Comparison of ENCODE assay signal across 8 mouse cellular contexts in the genomic region with DNA sequence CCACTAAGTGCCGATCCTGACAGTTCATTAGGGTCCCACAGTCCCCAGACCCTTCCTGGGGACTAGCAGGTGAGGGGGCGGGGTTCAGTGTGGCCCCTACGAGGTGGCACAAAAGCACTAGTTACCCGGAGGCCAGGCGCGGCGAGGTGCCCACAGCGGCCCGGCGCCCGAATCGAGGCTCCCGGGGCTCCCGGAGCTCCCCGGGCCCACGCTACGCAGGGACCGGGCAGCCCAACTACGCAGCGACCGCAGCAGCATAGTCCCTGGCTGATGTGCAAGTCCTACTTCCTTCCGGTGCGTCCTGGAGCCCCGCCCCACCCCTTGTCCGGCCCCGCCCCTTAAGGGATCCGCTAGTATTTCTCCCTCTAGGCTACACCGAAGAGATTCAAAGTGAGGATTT. TPM values are rescaled to one million over a fixed set of nuclear protein-coding genes. Genes with fewer than 3 reads are reported as not detected.
A peak's percentile ranks its signal among the peaks of the same experiment; 100 is the strongest.
DNase-seq lines count a peak whose midpoint lies in the region; ATAC-seq lines count a peak whose summit lies in the region.

A gene (minus strand): TSS at position 283 of the 400 bp plus-strand sequence.

- peak; percentile 89 for ATAC-seq in intestine, embryonic 15.5 days

- peaks cover 12% of the 10 kb centered on the region for H3K4me1 ChIP-seq in intestine, embryonic 15.5 days (replicated peaks)

- peak within 1 kb of the TSS; percentile 84 for H3K4me2 ChIP-seq in intestine, embryonic 15.5 days (replicated peaks)

- no peaks in the 10 kb centered on the region for H3K27me3 ChIP-seq in intestine, embryonic 15.5 days (replicated peaks)

- peak; percentile 67 for DNase-seq in adrenal gland, adult 8-10 months
- DNase-seq in embryo, embryonic 11.5 days (ENCODE audit: low read depth, low spot score): peak; percentile 51
- peak; percentile 59 to 60 for DNase-seq in gastrocnemius, postnatal 36 days
- peak; percentile 80 for DNase-seq in left cerebral cortex, postnatal 25 days (ENCODE audit: low spot score in 2 of 2)
- DNase-seq in mesoderm, embryonic 11.5 days (ENCODE audit: low read depth, low spot score): peak; percentile 69
- peak; percentile 79 for DNase-seq in right cerebral cortex, postnatal 25 days
- peak; percentile 53 to 72 for DNase-seq in urinary bladder, postnatal 36 days (ENCODE audit: low spot score in 2 of 2)

- no peaks in the 10 kb centered on the region for H3K9me3 ChIP-seq in intestine, embryonic 15.5 days

- H3K4me3 ChIP-seq in intestine, embryonic 15.5 days (replicated peaks): peak within 1 kb of the TSS; percentile 90

- under 1% methylated on average over 28 of the region's 28 CpGs for WGBS in intestine, embryonic 15.5 days

- peak within 1 kb of the TSS; percentile 84 for H3K9ac ChIP-seq in intestine, embryonic 15.5 days

- intact Hi-C loops in gastrocnemius, postnatal 36 days (cut with DNase I): no loop called here
- intact Hi-C loops in left cerebral cortex, postnatal 25 days (cut with DNase I): loop anchor here (2.0 kb wide), 1 partner anchor 93 kb away; no protein-coding TSS in a partner anchor

- no peaks in the 10 kb centered on the region for H3K36me3 ChIP-seq in intestine, embryonic 15.5 days

- 0 out of 2 replicates have a peak within 1 kb of the TSS, but pooled peaks have one; percentile 52 for H3K27ac ChIP-seq in intestine, embryonic 15.5 days

RNA-seq across cellular contexts. Expression of the gene that starts here (rescaled TPM):
- 100 to 1,000 TPM in 2 of 4 experiments, 10 to 100 TPM in 2; 81.6 to 125 (median 103) TPM for total RNA-seq in adrenal gland, adult 8-10 months (2022)
- total RNA-seq in gastrocnemius, postnatal 36 days (2021): 1 to 10 TPM; 2.7 to 3.5 TPM
- polyA plus RNA-seq in intestine, embryonic 15.5 days (2015; fragmentation: Nextera tagmentation; extraction: Ambion mirVana): 14.2 and 15.3 TPM in 2 replicates
- 10 to 100 TPM; 36.5 to 36.7 TPM for total RNA-seq in left cerebral cortex, postnatal 25 days (2021)

Comparison
In these comparisons a context has a peak if more than half of its experiments do, and no peak if none do; other contexts are left out.
1. Peak in every context shown above with its lines: DNase-seq, ATAC-seq, H3K4me3 ChIP-seq and H3K27ac ChIP-seq.
2. RNA of the gene that starts here (total RNA-seq): 81.6 to 125 TPM in adrenal gland, adult 8-10 months and 36.5 to 36.7 TPM in left cerebral cortex, postnatal 25 days; 2.7 to 3.5 TPM in gastrocnemius, postnatal 36 days; every median in the first group is over 4 times any median in the second.